Mouse (Mus musculus) intestine, embryonic 15.5 days (tissue): Measurements from ENCODE around the gene Id3. TPM values are rescaled to one million over a fixed set of nuclear protein-coding genes. Genes with fewer than 3 reads are reported as not detected.

Experiments used
- ATAC-seq: fragments of 200-750 bp; cut with Nextera tagmentation; 2 replicates; pipeline ENCODE4 v1.8.0; 2017; ENCODE audit warnings: moderate TSS enrichment, moderate library complexity
- H3K27ac ChIP-seq: fragments of 300-500 bp; sonication (generic); 2 replicates; pipeline ENCODE4 v1.5.1; 2015; ENCODE audit warnings: mild to moderate bottlenecking, inconsistent platforms
- H3K27me3 ChIP-seq: fragments of 300-500 bp; sonication (generic); replicated peaks from 2 replicates; pipeline ENCODE4 v1.6.1; 2015; ENCODE audit warnings: inconsistent platforms
- H3K36me3 ChIP-seq: fragments of 300-500 bp; sonication (generic); 2 replicates; pipeline ENCODE4 v1.6.1; 2015; ENCODE audit warnings: inconsistent platforms
- H3K4me1 ChIP-seq: fragments of 300-500 bp; sonication (generic); replicated peaks from 2 replicates; pipeline ENCODE4 v1.6.1; 2015; ENCODE audit warnings: inconsistent platforms
- H3K4me2 ChIP-seq: fragments of 300-500 bp; sonication (generic); replicated peaks from 2 replicates; pipeline ENCODE4 v1.6.1; 2015; ENCODE audit warnings: mild to moderate bottlenecking, inconsistent platforms
- H3K4me3 ChIP-seq: fragments of 300-500 bp; sonication (generic); replicated peaks from 2 replicates; pipeline ENCODE4 v1.5.1; 2015; ENCODE audit warnings: inconsistent platforms
- H3K9ac ChIP-seq: fragments of 300-500 bp; sonication (generic); 2 replicates; pipeline ENCODE4 v1.6.1; 2015; ENCODE audit warnings: inconsistent platforms
- H3K9me3 ChIP-seq: fragments of 300-500 bp; sonication (generic); 2 replicates; pipeline ENCODE4 v1.6.1; 2016; ENCODE audit warnings: inconsistent platforms
- WGBS: fragments of 180-500 bp; shearing (Covaris S2); methylation state at CpG from one replicate; pipeline ENCODE4 v1.1.7; 2015; 5-methylcytosine and 5-hydroxymethylcytosine counted together
- polyA plus RNA-seq: library from polyadenylated mRNA; unstranded; fragments of >200 nt; fragmentation: Nextera tagmentation; extraction: Ambion mirVana; gene quantifications from 2 replicates; pipeline ENCODE4 v1.2.1, GENCODE M21; 2015

Gene Id3
- polyA plus RNA-seq, 1 experiment from 2014 or later: 285 TPM

GRCm38 (mm10) chr4:136127670-136128069 is 15.6 kb upstream of the Id3 start:
- H3K27me3 ChIP-seq: no peaks in the 10 kb centered on the region
- H3K4me2 ChIP-seq: no peak overlapping the region
- WGBS: 58% methylated on average over 13 of the region's 13 CpGs
- H3K9ac ChIP-seq: no peak overlapping the region
- H3K9me3 ChIP-seq: no peaks in the 10 kb centered on the region
- H3K27ac ChIP-seq: no peak overlapping the region
- no peaks in the 10 kb centered on the region for H3K36me3 ChIP-seq
- ATAC-seq: no peak
- peaks cover 9% of the 10 kb centered on the region; the same call in 1 of the 2 replicates for H3K4me1 ChIP-seq
- no peak overlapping the region for H3K4me3 ChIP-seq

GRCm38 (mm10) chr4:136129842-136130241 is 13.5 kb upstream of the Id3 start:
- no peak overlapping the region for H3K4me2 ChIP-seq
- WGBS: 73% methylated on average over 1 of the region's 1 CpGs
- H3K4me3 ChIP-seq: no peak overlapping the region
- no peaks in the 10 kb centered on the region for H3K9me3 ChIP-seq
- peaks cover 12% of the 10 kb centered on the region for H3K4me1 ChIP-seq
- no peak for ATAC-seq
- no peak overlapping the region for H3K27ac ChIP-seq
- H3K36me3 ChIP-seq: no peaks in the 10 kb centered on the region
- no peak overlapping the region for H3K9ac ChIP-seq
- H3K27me3 ChIP-seq: no peaks in the 10 kb centered on the region

DNA sequence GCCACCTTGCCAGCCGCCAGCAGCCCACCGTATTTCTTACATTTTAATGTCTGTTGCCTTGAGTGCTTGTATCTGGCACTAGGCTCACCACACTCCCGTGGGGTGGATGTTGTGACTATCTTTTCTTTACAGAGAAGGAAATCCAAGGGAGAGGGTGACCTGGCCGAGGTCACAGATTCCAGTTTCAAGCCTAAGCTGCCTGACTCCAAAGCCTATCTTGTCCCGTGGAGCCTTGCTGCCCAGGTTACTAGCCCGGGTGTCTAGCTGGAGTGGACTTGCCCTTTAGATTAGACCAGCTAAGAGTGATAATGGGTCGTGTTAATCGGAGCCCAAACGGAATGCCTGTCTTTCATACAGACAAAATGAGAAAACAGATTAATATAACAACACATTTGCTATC is 9.5 kb upstream of the Id3 start:
- H3K27me3 ChIP-seq: no peaks in the 10 kb centered on the region
- no peak for ATAC-seq
- peaks cover 28% of the 10 kb centered on the region for H3K4me1 ChIP-seq

DNA sequence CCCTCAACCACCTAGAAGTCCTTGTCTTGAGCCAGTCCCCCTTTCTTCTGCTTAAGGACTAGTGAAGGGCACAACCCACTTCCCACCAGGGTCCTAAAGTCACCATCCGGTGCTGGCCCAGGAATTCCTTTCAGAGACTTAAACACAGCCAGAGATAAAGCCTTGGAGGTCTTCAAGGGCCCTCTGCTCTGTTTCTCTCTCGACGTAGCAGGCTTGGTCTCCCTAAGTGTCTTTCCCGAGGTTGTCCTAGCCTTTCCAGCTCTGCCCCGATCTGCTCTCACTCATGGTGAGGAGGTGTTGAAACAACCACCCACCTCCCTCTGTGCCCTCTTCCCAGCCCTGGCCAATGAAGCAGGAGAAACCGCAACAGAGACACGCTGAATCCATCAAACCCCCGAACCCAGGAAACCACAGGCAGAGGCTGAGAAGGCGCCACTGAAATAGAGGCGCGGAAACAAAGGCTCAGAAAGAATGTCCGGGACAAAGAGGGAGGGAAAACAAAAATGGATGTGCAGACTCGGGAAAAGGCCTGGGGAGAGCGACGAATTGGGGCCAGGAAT is 8.8 kb upstream of the Id3 start:
- Histone ChIP-seq H3K9me3 (no peaks in the 10 kb centered on the region), H3K4me3 (peak overlapping the region; percentile 37), H3K27ac (peak overlapping the region; percentile 97), H3K27me3 (no peaks in the 10 kb centered on the region), H3K36me3 (no peaks in the 10 kb centered on the region), H3K9ac (peak overlapping the region; percentile 57), H3K4me1 (peaks cover 28% of the 10 kb centered on the region), H3K4me2 (peak overlapping the region; percentile 93)
- peak; percentile 31 for ATAC-seq
- 6% methylated on average over 15 of the region's 15 CpGs for WGBS

More for the DNA sequence above, 9.5 kb upstream of the Id3 start:
- Histone ChIP-seq H3K9ac (no peak overlapping the region), H3K4me3 (no peak overlapping the region), H3K36me3 (no peaks in the 10 kb centered on the region), H3K4me2 (peak overlapping the region; percentile 93; the same call in 1 of the 2 replicates), H3K27ac (peak overlapping the region; percentile 97), H3K9me3 (no peaks in the 10 kb centered on the region)
- 45% methylated on average over 9 of the region's 9 CpGs for WGBS

DNA sequence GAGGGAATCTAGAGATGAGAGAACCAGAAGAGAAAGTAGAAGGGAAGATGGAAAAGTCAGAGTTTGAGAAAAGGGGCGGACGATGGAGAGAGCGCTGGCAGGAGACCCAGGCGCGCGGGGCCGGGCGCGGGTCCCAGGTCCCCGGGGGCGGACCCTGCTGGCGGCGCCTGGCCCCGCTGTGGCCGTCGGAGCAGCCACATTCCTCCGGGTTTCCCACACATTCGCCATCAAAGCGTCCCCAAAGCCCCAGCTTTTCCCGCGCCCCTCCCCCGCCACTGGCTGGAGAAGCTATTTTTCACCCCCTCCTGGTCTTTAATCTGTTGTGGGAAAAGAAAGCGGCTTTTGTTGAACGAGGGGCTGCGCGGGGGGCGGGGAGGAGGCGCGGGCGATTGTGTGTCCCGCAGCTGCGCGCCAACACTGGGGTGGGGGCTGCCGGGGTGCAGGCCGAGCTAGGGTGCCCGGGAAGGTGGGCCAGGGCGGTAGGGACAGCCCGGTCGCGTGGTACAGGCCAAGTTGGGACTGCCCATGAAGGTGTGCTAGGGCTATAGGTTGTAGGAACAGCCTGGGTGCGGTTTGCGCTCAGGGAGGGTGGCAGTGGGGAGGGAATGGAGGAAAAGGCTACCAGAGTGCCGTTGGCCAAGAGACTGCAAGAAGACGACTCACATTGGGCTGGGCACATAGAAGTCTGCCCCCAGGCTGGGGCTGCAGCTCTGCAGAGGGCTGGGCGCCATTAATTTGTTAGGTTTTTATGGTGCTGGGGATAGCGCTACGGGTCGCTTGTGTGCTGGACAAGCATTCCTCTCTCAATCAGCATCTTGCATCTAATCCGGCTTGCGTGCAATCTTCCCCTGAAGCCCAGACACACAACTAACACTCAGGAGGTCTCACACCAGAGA is 8.1 kb upstream of the Id3 start:
- no peaks in the 10 kb centered on the region for H3K27me3 ChIP-seq
- H3K4me3 ChIP-seq: peak overlapping the region; percentile 37
- H3K9me3 ChIP-seq: no peaks in the 10 kb centered on the region
- peak overlapping the region; percentile 57 for H3K9ac ChIP-seq
- peak overlapping the region; percentile 93 for H3K4me2 ChIP-seq
- peak overlapping the region; percentile 97 for H3K27ac ChIP-seq
- no peaks in the 10 kb centered on the region for H3K36me3 ChIP-seq
- peaks cover 33% of the 10 kb centered on the region for H3K4me1 ChIP-seq
- WGBS: 3% methylated on average over 50 of the region's 50 CpGs
- ATAC-seq: peak; percentile 78

DNA sequence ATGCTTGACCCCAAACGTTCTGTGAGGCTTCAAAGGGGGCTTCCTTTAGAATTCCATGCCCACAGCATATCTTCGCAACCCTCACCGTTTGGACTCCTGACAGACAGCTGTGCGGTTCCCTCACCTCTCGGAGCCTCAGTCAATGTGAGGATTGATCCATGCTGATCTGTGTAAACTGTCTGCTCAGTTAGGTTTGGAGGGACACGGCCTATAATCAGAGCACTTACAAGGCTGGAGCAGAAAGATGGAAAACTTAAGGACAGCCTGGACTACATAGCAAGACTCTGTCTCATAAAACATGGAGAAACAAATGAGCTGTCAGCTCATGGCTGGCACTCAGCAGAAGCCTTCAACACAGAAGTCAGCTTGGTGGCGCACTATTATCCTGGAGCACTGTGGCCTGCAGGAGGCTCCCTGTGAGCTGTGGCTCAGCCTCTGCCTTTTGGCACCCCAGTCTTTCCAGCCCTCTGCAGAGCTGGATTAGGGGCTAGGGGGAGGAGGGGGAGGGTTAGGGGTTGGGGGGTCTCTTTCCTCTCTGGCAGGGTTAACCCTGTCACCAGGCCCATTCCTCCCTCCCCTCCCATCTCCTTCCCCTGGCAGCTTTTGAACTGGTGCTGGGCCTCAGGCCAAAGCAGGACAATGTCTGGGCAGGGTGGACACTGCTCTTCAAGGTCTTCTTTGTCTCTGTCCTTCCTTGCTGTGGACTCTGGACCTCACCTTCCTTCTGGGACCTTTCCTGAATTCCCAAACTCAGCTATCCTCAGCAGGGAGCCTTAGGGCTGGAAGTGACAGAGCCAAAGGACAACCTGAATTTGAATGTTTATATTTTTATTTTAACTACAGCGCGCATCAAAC is 7.2 kb upstream of the Id3 start:
- Histone ChIP-seq H3K27ac (peak overlapping the region; percentile 97), H3K4me3 (no peak overlapping the region), H3K4me2 (peak overlapping the region; percentile 93), H3K4me1 (peaks cover 39% of the 10 kb centered on the region), H3K27me3 (no peaks in the 10 kb centered on the region), H3K9me3 (no peaks in the 10 kb centered on the region), H3K9ac (peak overlapping the region; percentile 57; the same call in 1 of the 2 replicates), H3K36me3 (no peaks in the 10 kb centered on the region)
- no peak for ATAC-seq
- 48% methylated on average over 9 of the region's 9 CpGs for WGBS

- Histone ChIP-seq H3K4me1 (peaks cover 48% of the 10 kb centered on the region), H3K27me3 (no peaks in the 10 kb centered on the region), H3K9ac (no peak overlapping the region), H3K36me3 (no peaks in the 10 kb centered on the region), H3K4me2 (peak overlapping the region; percentile 46; the same call in 1 of the 2 replicates), H3K4me3 (no peak overlapping the region), H3K27ac (peak overlapping the region; percentile 96), H3K9me3 (no peaks in the 10 kb centered on the region)
- ATAC-seq: no peak
- 52% methylated on average over 17 of the region's 17 CpGs for WGBS
Measured at GRCm38 (mm10) chr4:136139326-136140110, 3.8 kb upstream of the Id3 start.

- no peaks in the 10 kb centered on the region for H3K36me3 ChIP-seq
- ATAC-seq: peak; percentile 84
- H3K4me3 ChIP-seq: no peak overlapping the region; the same call in none of the 2 replicates
- H3K4me1 ChIP-seq: peaks cover 45% of the 10 kb centered on the region
- no peaks in the 10 kb centered on the region for H3K9me3 ChIP-seq
- peak overlapping the region; percentile 5; the same call in 1 of the 2 replicates for H3K9ac ChIP-seq
- WGBS: 7% methylated on average over 31 of the region's 31 CpGs
- H3K27me3 ChIP-seq: no peaks in the 10 kb centered on the region
- H3K4me2 ChIP-seq: peak overlapping the region; percentile 46
- H3K27ac ChIP-seq: peak overlapping the region; percentile 96
Measured at GRCm38 (mm10) chr4:136140327-136141250, 2.7 kb upstream of the Id3 start.

DNA sequence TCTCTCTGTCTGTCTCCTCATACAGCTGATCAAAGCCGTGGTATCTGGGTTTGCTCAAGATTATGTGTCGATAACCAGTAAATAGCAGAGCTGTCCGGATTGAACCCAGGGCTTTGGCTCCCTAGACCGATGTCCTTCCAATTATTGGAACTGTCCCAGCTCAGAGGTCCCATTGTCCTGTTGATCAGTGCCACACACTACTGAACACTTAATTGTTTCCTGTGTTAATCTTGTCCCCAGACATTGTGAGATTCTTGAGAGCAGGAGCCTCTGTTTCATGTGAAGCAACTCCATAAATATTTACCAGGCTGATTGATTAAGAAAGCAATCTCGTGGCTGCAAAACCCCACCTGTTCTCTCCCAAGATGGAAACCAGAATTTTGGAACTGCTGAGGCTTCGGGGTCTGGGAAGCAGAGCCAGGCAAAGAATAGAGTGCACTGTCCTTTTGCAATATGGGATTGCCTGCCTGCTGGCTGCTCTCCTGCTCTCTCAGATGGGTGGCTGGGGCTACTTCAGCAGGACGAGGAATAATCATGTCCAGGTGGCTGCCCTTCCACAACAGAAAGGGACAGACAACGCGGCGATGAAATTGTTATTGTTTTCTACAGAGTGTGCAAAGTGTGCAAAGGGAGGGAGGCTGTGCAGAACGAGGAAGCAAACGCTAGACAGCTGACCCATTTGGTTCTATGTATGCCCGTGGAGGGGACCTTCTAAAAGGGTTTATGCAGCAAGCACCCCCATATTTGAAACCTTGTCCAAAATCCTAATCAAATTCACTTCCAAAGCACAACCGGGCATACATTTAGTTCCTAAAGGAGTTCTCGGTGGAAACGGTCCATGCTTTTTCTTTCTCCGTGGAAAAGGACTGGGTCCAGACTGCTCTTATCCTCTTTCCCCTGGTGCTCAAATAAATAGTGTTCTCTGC is 767 bp upstream of the Id3 start:
- H3K4me1 ChIP-seq: peaks cover 43% of the 10 kb centered on the region
- ATAC-seq: no peak
- H3K9ac ChIP-seq: peak overlapping the region; percentile 33; the same call in 1 of the 2 replicates
- peak overlapping the region; percentile 96 for H3K27ac ChIP-seq
- H3K4me3 ChIP-seq: peak overlapping the region; percentile 79
- no peaks in the 10 kb centered on the region for H3K9me3 ChIP-seq
- no peaks in the 10 kb centered on the region for H3K36me3 ChIP-seq
- WGBS: 11% methylated on average over 17 of the region's 17 CpGs
- no peaks in the 10 kb centered on the region for H3K27me3 ChIP-seq
- peak overlapping the region; percentile 82 for H3K4me2 ChIP-seq
